Mouse (Mus musculus) kidney, adult 2 months (tissue): Measurements from ENCODE around the gene Klhdc4.

Experiments
- CTCF ChIP-seq: fragments of 200-500 bp; conservative IDR thresholded peaks from 2 replicates; pipeline ENCODE4 v1.5.1; 2011; ENCODE audit warnings: low read depth, mild to moderate bottlenecking, control low read depth, low read length, moderate library complexity, mixed read lengths; ENCODE audit not compliant: insufficient read depth, insufficient read length
- POLR2A ChIP-seq: fragments of 200-500 bp; IDR thresholded peaks from one replicate; pipeline ENCODE4 v1.6.1; 2011; ENCODE audit warnings: low read depth, low read length, control low read depth

DNA sequence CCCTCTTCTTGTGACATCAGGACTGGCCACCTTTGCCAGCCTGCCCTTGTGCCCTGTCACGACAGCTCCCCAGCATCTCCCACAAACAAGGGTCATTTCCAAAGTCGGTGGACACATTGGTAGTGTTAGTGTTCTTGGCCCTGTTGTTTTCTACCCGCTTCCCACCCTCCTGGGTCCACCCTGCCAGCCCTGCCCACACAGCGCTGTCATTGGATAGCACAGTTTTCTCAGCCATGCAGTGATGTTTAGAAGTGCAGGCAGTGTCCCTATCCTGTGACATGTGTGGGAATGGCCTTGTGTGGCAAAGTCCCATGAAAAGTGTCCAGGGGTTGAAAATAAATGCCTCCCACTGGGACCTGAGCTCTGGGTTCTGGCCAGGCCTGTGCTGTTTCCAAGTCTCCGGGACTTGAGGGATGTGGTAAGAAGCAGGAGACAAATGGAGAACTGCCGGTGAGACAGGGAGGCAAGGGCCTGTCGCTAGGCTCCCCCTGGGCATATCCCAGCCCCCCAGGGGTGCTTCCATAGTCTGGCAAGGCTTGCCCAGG lies 63.7 kb downstream of the Klhdc4 start:
- TF ChIP-seq POLR2A (no peak), CTCF (no peak)
